Mouse (Mus musculus): ENCODE data around the gene Scrn2. TPM values are rescaled to one million over a fixed set of nuclear protein-coding genes. Genes with fewer than 3 reads are reported as not detected.

Gene Scrn2
- polyA plus RNA-seq, 1 experiment from 2014 or later = 23.0 TPM

- Histone ChIP-seq H3K9me3 (replicated peaks) (no peaks in the 10 kb centered on the region), H3K27me3 (no peaks in the 10 kb centered on the region), H3K9ac (no peak overlapping the region), H3K4me1 (peaks cover 12% of the 10 kb centered on the region), H3K27ac (no peak overlapping the region), H3K4me2 (no peak overlapping the region), H3K4me3 (no peak overlapping the region), H3K36me3 (ENCODE audit: poor library complexity, severe bottlenecking) (peaks cover 27% of the 10 kb centered on the region)
- ATAC-seq = no peak
- WGBS = 91% methylated on average over 12 of the region's 12 CpGs
These were observed 36.0 kb downstream of the Scrn2 start for GRCm38 (mm10) chr11:97065538-97066295.

- WGBS = 46% methylated on average over 22 of the region's 22 CpGs
- Histone ChIP-seq H3K4me1 (peaks cover 12% of the 10 kb centered on the region), H3K4me2 (no peak overlapping the region), H3K27ac (no peak overlapping the region), H3K36me3 (ENCODE audit: poor library complexity, severe bottlenecking) (peaks cover 17% of the 10 kb centered on the region), H3K27me3 (no peaks in the 10 kb centered on the region), H3K4me3 (no peak overlapping the region), H3K9ac (no peak overlapping the region), H3K9me3 (replicated peaks) (no peaks in the 10 kb centered on the region)
- no peak for ATAC-seq
These were observed 37.1 kb downstream of the Scrn2 start for GRCm38 (mm10) chr11:97066656-97067360.

- no peak for ATAC-seq
- 76% methylated on average over 1 of the region's 1 CpGs for WGBS
- H3K4me3 ChIP-seq = no peak overlapping the region
- no peaks in the 10 kb centered on the region for H3K4me1 ChIP-seq
- H3K9me3 ChIP-seq (replicated peaks) = no peaks in the 10 kb centered on the region
- no peak overlapping the region for H3K27ac ChIP-seq
- H3K4me2 ChIP-seq = no peak overlapping the region
- H3K9ac ChIP-seq = no peak overlapping the region
- H3K36me3 ChIP-seq (ENCODE audit: poor library complexity, severe bottlenecking) = peaks cover 17% of the 10 kb centered on the region
- H3K27me3 ChIP-seq = no peaks in the 10 kb centered on the region
These were observed 39.6 kb downstream of the Scrn2 start for GRCm38 (mm10) chr11:97069333-97069732.

- H3K36me3 ChIP-seq (ENCODE audit: poor library complexity, severe bottlenecking) = peaks cover 17% of the 10 kb centered on the region
- no peak for ATAC-seq
- no peaks in the 10 kb centered on the region for H3K27me3 ChIP-seq
- H3K9me3 ChIP-seq (replicated peaks) = no peaks in the 10 kb centered on the region
- H3K4me2 ChIP-seq = no peak overlapping the region
- no peaks in the 10 kb centered on the region for H3K4me1 ChIP-seq
- 92% methylated on average over 2 of the region's 2 CpGs for WGBS
- H3K4me3 ChIP-seq = no peak overlapping the region
- H3K9ac ChIP-seq = no peak overlapping the region
- H3K27ac ChIP-seq = no peak overlapping the region
These were observed 40.0 kb downstream of the Scrn2 start for GRCm38 (mm10) chr11:97069770-97070169.

- ATAC-seq = no peak
- Histone ChIP-seq H3K27ac (no peak overlapping the region), H3K4me1 (no peaks in the 10 kb centered on the region), H3K9me3 (replicated peaks) (no peaks in the 10 kb centered on the region), H3K4me3 (no peak overlapping the region), H3K36me3 (ENCODE audit: poor library complexity, severe bottlenecking) (peaks cover 17% of the 10 kb centered on the region), H3K9ac (no peak overlapping the region), H3K4me2 (no peak overlapping the region), H3K27me3 (no peaks in the 10 kb centered on the region)
- WGBS = 81% methylated on average over 1 of the region's 1 CpGs
These were observed 41.4 kb downstream of the Scrn2 start for GRCm38 (mm10) chr11:97071129-97071528.

GRCm38 (mm10) chr11:97072533-97072932, 42.8 kb downstream of the Scrn2 start:
- no peaks in the 10 kb centered on the region for H3K9me3 ChIP-seq (replicated peaks)
- H3K36me3 ChIP-seq (ENCODE audit: poor library complexity, severe bottlenecking) = peaks cover 13% of the 10 kb centered on the region
- H3K4me3 ChIP-seq = no peak overlapping the region
- no peaks in the 10 kb centered on the region for H3K27me3 ChIP-seq
- no peak overlapping the region for H3K27ac ChIP-seq
- H3K4me2 ChIP-seq = no peak overlapping the region
- WGBS = 31% methylated on average over 3 of the region's 3 CpGs
- no peak for ATAC-seq
- H3K4me1 ChIP-seq = no peaks in the 10 kb centered on the region
- H3K9ac ChIP-seq = no peak overlapping the region

- Histone ChIP-seq H3K4me2 (no peak overlapping the region), H3K27ac (no peak overlapping the region), H3K4me1 (no peaks in the 10 kb centered on the region), H3K4me3 (no peak overlapping the region), H3K9ac (no peak overlapping the region), H3K9me3 (replicated peaks) (no peaks in the 10 kb centered on the region), H3K27me3 (no peaks in the 10 kb centered on the region), H3K36me3 (ENCODE audit: poor library complexity, severe bottlenecking) (no peaks in the 10 kb centered on the region)
- no peak for ATAC-seq
- 81% methylated on average over 8 of the region's 8 CpGs for WGBS
These were observed 44.5 kb downstream of the Scrn2 start for GRCm38 (mm10) chr11:97074235-97074634.

- Histone ChIP-seq H3K9me3 (replicated peaks) (no peaks in the 10 kb centered on the region), H3K27me3 (no peaks in the 10 kb centered on the region), H3K4me3 (no peak overlapping the region), H3K27ac (no peak overlapping the region), H3K4me2 (no peak overlapping the region), H3K9ac (no peak overlapping the region), H3K36me3 (ENCODE audit: poor library complexity, severe bottlenecking) (no peaks in the 10 kb centered on the region), H3K4me1 (no peaks in the 10 kb centered on the region)
- no peak for ATAC-seq
- 62% methylated on average over 4 of the region's 4 CpGs for WGBS
These were observed 49.0 kb downstream of the Scrn2 start for GRCm38 (mm10) chr11:97078751-97079150.

GRCm38 (mm10) chr11:97080291-97080690, 50.6 kb downstream of the Scrn2 start:
- ATAC-seq = no peak

GRCm38 (mm10) chr11:97082977-97083376, 53.2 kb downstream of the Scrn2 start:
- no peaks in the 10 kb centered on the region for H3K36me3 ChIP-seq (ENCODE audit: poor library complexity, severe bottlenecking)
- H3K4me3 ChIP-seq = no peak overlapping the region
- no peak overlapping the region for H3K4me2 ChIP-seq
- H3K4me1 ChIP-seq = no peaks in the 10 kb centered on the region
- 48% methylated on average over 11 of the region's 11 CpGs for WGBS
- no peaks in the 10 kb centered on the region for H3K9me3 ChIP-seq (replicated peaks)
- H3K27ac ChIP-seq = no peak overlapping the region
- ATAC-seq = no peak
- H3K9ac ChIP-seq = no peak overlapping the region
- 0 out of 2 replicates have a peak, but pooled peaks cover 4% of the 10 kb centered on the region for H3K27me3 ChIP-seq

More at GRCm38 (mm10) chr11:97080291-97080690, 50.6 kb downstream of the Scrn2 start:
- Histone ChIP-seq H3K4me2 (no peak overlapping the region), H3K27me3 (0 out of 2 replicates have a peak, but pooled peaks cover 4% of the 10 kb centered on the region), H3K36me3 (ENCODE audit: poor library complexity, severe bottlenecking) (no peaks in the 10 kb centered on the region), H3K27ac (no peak overlapping the region), H3K9me3 (replicated peaks) (no peaks in the 10 kb centered on the region), H3K4me3 (no peak overlapping the region), H3K4me1 (no peaks in the 10 kb centered on the region), H3K9ac (no peak overlapping the region)
- 12% methylated on average over 9 of the region's 9 CpGs for WGBS
